Mouse (Mus musculus): ENCODE measurements at regions not wholly inside any gene's neighbourhood (a gene's known extent, or its start where the extent isn't known, plus 50 kb on each side); places are given as distances from the start of the nearest gene placed in this dataset.

GRCm38 (mm10) chr6:135433753-135434152 lies 71.4 kb downstream of the Emp1 start:
- H3K4me1 ChIP-seq (ENCODE audit: control insufficient read depth, insufficient read depth, low read length) = no peaks in the 10 kb centered on the region
- H3K27ac ChIP-seq (ENCODE audit: low read depth, low read length) = no peak overlapping the region
- WGBS = 88% methylated on average over 7 of the region's 7 CpGs
- no peak for ATAC-seq (ENCODE audit: insufficient read depth, low FRiP score, low TSS enrichment)
- H3K9ac ChIP-seq (ENCODE audit: low read length) = no peak overlapping the region
- no peak overlapping the region for H3K4me3 ChIP-seq (ENCODE audit: low read depth, low read length)
- no peaks in the 10 kb centered on the region for H3K27me3 ChIP-seq (ENCODE audit: control insufficient read depth, insufficient read depth, low read length)
- DNase-seq (ENCODE audit: low spot score) = no peak
- H3K36me3 ChIP-seq (ENCODE audit: control insufficient read depth, insufficient read depth, low read length) = no peaks in the 10 kb centered on the region
- no peak overlapping the region for H3K4me2 ChIP-seq (ENCODE audit: low read depth)
- no peaks in the 10 kb centered on the region for H3K9me3 ChIP-seq (ENCODE audit: control insufficient read depth, low read length)

GRCm38 (mm10) chr6:135436315-135436714 lies 74.0 kb downstream of the Emp1 start:
- ATAC-seq (ENCODE audit: insufficient read depth, low FRiP score, low TSS enrichment) = no peak
- H3K9me3 ChIP-seq (ENCODE audit: control insufficient read depth, low read length) = no peaks in the 10 kb centered on the region
- DNase-seq (ENCODE audit: low spot score) = no peak
- 90% methylated on average over 4 of the region's 4 CpGs for WGBS
- no peak overlapping the region for H3K27ac ChIP-seq (ENCODE audit: low read depth, low read length)
- no peaks in the 10 kb centered on the region for H3K36me3 ChIP-seq (ENCODE audit: control insufficient read depth, insufficient read depth, low read length)
- no peak overlapping the region for H3K9ac ChIP-seq (ENCODE audit: low read length)
- H3K4me3 ChIP-seq (ENCODE audit: low read depth, low read length) = no peak overlapping the region
- no peaks in the 10 kb centered on the region for H3K27me3 ChIP-seq (ENCODE audit: control insufficient read depth, insufficient read depth, low read length)
- no peaks in the 10 kb centered on the region for H3K4me1 ChIP-seq (ENCODE audit: control insufficient read depth, insufficient read depth, low read length)
- no peak overlapping the region for H3K4me2 ChIP-seq (ENCODE audit: low read depth)

GRCm38 (mm10) chr6:135438271-135438670 lies 75.9 kb downstream of the Emp1 start:
- 96% methylated on average over 3 of the region's 3 CpGs for WGBS
- DNase-seq (ENCODE audit: low spot score) (no peak), ATAC-seq (ENCODE audit: insufficient read depth, low FRiP score, low TSS enrichment) (no peak)
- no peak overlapping the region for H3K9ac ChIP-seq (ENCODE audit: low read length)
- no peaks in the 10 kb centered on the region for H3K4me1 ChIP-seq (ENCODE audit: control insufficient read depth, insufficient read depth, low read length)
- no peak overlapping the region for H3K4me2 ChIP-seq (ENCODE audit: low read depth)
- H3K27ac ChIP-seq (ENCODE audit: low read depth, low read length) = no peak overlapping the region
- H3K27me3 ChIP-seq (ENCODE audit: control insufficient read depth, insufficient read depth, low read length) = no peaks in the 10 kb centered on the region
- H3K36me3 ChIP-seq (ENCODE audit: control insufficient read depth, insufficient read depth, low read length) = no peaks in the 10 kb centered on the region
- no peaks in the 10 kb centered on the region for H3K9me3 ChIP-seq (ENCODE audit: control insufficient read depth, low read length)
- H3K4me3 ChIP-seq (ENCODE audit: low read depth, low read length) = no peak overlapping the region

GRCm38 (mm10) chr6:135441126-135441871 lies 79.0 kb downstream of the Emp1 start:
- H3K9ac ChIP-seq (ENCODE audit: low read length) = no peak overlapping the region
- no peak for ATAC-seq (ENCODE audit: insufficient read depth, low FRiP score, low TSS enrichment)
- peaks cover 4% of the 10 kb centered on the region; the same call in 1 of the 2 replicates for H3K4me1 ChIP-seq (ENCODE audit: control insufficient read depth, insufficient read depth, low read length)
- WGBS = 59% methylated on average over 11 of the region's 11 CpGs
- no peaks in the 10 kb centered on the region for H3K27me3 ChIP-seq (ENCODE audit: control insufficient read depth, insufficient read depth, low read length)
- no peaks in the 10 kb centered on the region for H3K36me3 ChIP-seq (ENCODE audit: control insufficient read depth, insufficient read depth, low read length)
- DNase-seq (ENCODE audit: low spot score) = peak; percentile 21
- no peak overlapping the region for H3K27ac ChIP-seq (ENCODE audit: low read depth, low read length)
- no peak overlapping the region for H3K4me2 ChIP-seq (ENCODE audit: low read depth)
- H3K9me3 ChIP-seq (ENCODE audit: control insufficient read depth, low read length) = no peaks in the 10 kb centered on the region
- no peak overlapping the region for H3K4me3 ChIP-seq (ENCODE audit: low read depth, low read length)

- Histone ChIP-seq H3K4me3 (ENCODE audit: low read depth, low read length) (no peak overlapping the region), H3K9ac (ENCODE audit: low read length) (no peak overlapping the region; the same call in 1 of the 2 replicates), H3K4me1 (ENCODE audit: control insufficient read depth, insufficient read depth, low read length) (peaks cover 4% of the 10 kb centered on the region; the same call in 1 of the 2 replicates), H3K36me3 (ENCODE audit: control insufficient read depth, insufficient read depth, low read length) (no peaks in the 10 kb centered on the region), H3K27me3 (ENCODE audit: control insufficient read depth, insufficient read depth, low read length) (no peaks in the 10 kb centered on the region), H3K27ac (ENCODE audit: low read depth, low read length) (no peak overlapping the region), H3K9me3 (ENCODE audit: control insufficient read depth, low read length) (no peaks in the 10 kb centered on the region), H3K4me2 (ENCODE audit: low read depth) (peak overlapping the region; percentile 35)
- 5% methylated on average over 11 of the region's 11 CpGs for WGBS
- DNase-seq (ENCODE audit: low spot score) (peak; percentile 82), ATAC-seq (ENCODE audit: insufficient read depth, low FRiP score, low TSS enrichment) (peak; percentile 84)
Measured at GRCm38 (mm10) chr6:135444661-135445060, 82.3 kb downstream of the Emp1 start.

- H3K9ac ChIP-seq (ENCODE audit: low read length) = no peak overlapping the region; the same call in 1 of the 2 replicates
- H3K4me1 ChIP-seq (ENCODE audit: control insufficient read depth, insufficient read depth, low read length) = peaks cover 4% of the 10 kb centered on the region; the same call in 1 of the 2 replicates
- no peak overlapping the region for H3K27ac ChIP-seq (ENCODE audit: low read depth, low read length)
- no peaks in the 10 kb centered on the region for H3K27me3 ChIP-seq (ENCODE audit: control insufficient read depth, insufficient read depth, low read length)
- H3K4me2 ChIP-seq (ENCODE audit: low read depth) = peak overlapping the region; percentile 35
- 45% methylated on average over 8 of the region's 8 CpGs for WGBS
- H3K9me3 ChIP-seq (ENCODE audit: control insufficient read depth, low read length) = no peaks in the 10 kb centered on the region
- DNase-seq (ENCODE audit: low spot score) = peak; percentile 18
- no peak for ATAC-seq (ENCODE audit: insufficient read depth, low FRiP score, low TSS enrichment)
- H3K4me3 ChIP-seq (ENCODE audit: low read depth, low read length) = no peak overlapping the region
- no peaks in the 10 kb centered on the region for H3K36me3 ChIP-seq (ENCODE audit: control insufficient read depth, insufficient read depth, low read length)
Measured at GRCm38 (mm10) chr6:135445070-135445469, 82.7 kb downstream of the Emp1 start.

GRCm38 (mm10) chr6:135447801-135448200 lies 85.5 kb downstream of the Emp1 start:
- no peak for DNase-seq (ENCODE audit: low spot score)
- no peaks in the 10 kb centered on the region for H3K9me3 ChIP-seq (ENCODE audit: control insufficient read depth, low read length)
- 76% methylated on average over 2 of the region's 2 CpGs for WGBS
- ATAC-seq (ENCODE audit: insufficient read depth, low FRiP score, low TSS enrichment) = no peak
- no peaks in the 10 kb centered on the region for H3K27me3 ChIP-seq (ENCODE audit: control insufficient read depth, insufficient read depth, low read length)
- no peak overlapping the region for H3K4me2 ChIP-seq (ENCODE audit: low read depth)
- H3K9ac ChIP-seq (ENCODE audit: low read length) = no peak overlapping the region
- no peak overlapping the region for H3K4me3 ChIP-seq (ENCODE audit: low read depth, low read length)
- H3K36me3 ChIP-seq (ENCODE audit: control insufficient read depth, insufficient read depth, low read length) = no peaks in the 10 kb centered on the region
- H3K27ac ChIP-seq (ENCODE audit: low read depth, low read length) = no peak overlapping the region
- H3K4me1 ChIP-seq (ENCODE audit: control insufficient read depth, insufficient read depth, low read length) = peaks cover 4% of the 10 kb centered on the region; the same call in 1 of the 2 replicates

GRCm38 (mm10) chr6:135449228-135449627 lies 86.9 kb downstream of the Emp1 start:
- no peak overlapping the region for H3K4me2 ChIP-seq (ENCODE audit: low read depth)
- H3K27ac ChIP-seq (ENCODE audit: low read depth, low read length) = no peak overlapping the region
- H3K4me3 ChIP-seq (ENCODE audit: low read depth, low read length) = no peak overlapping the region
- H3K27me3 ChIP-seq (ENCODE audit: control insufficient read depth, insufficient read depth, low read length) = no peaks in the 10 kb centered on the region
- H3K9me3 ChIP-seq (ENCODE audit: control insufficient read depth, low read length) = no peaks in the 10 kb centered on the region
- no peak for ATAC-seq (ENCODE audit: insufficient read depth, low FRiP score, low TSS enrichment)
- H3K9ac ChIP-seq (ENCODE audit: low read length) = no peak overlapping the region
- no peaks in the 10 kb centered on the region for H3K36me3 ChIP-seq (ENCODE audit: control insufficient read depth, insufficient read depth, low read length)
- DNase-seq (ENCODE audit: low spot score) = no peak
- peaks cover 4% of the 10 kb centered on the region; the same call in 1 of the 2 replicates for H3K4me1 ChIP-seq (ENCODE audit: control insufficient read depth, insufficient read depth, low read length)
- 86% methylated on average over 5 of the region's 5 CpGs for WGBS

GRCm38 (mm10) chr6:135450573-135450972 lies 88.2 kb downstream of the Emp1 start:
- H3K4me1 ChIP-seq (ENCODE audit: control insufficient read depth, insufficient read depth, low read length) = no peaks in the 10 kb centered on the region
- H3K27me3 ChIP-seq (ENCODE audit: control insufficient read depth, insufficient read depth, low read length) = no peaks in the 10 kb centered on the region
- H3K4me3 ChIP-seq (ENCODE audit: low read depth, low read length) = no peak overlapping the region
- WGBS = 86% methylated on average over 7 of the region's 7 CpGs
- ATAC-seq (ENCODE audit: insufficient read depth, low FRiP score, low TSS enrichment) = no peak
- no peaks in the 10 kb centered on the region for H3K36me3 ChIP-seq (ENCODE audit: control insufficient read depth, insufficient read depth, low read length)
- H3K4me2 ChIP-seq (ENCODE audit: low read depth) = no peak overlapping the region
- H3K9me3 ChIP-seq (ENCODE audit: control insufficient read depth, low read length) = no peaks in the 10 kb centered on the region
- no peak for DNase-seq (ENCODE audit: low spot score)
- H3K9ac ChIP-seq (ENCODE audit: low read length) = no peak overlapping the region
- no peak overlapping the region for H3K27ac ChIP-seq (ENCODE audit: low read depth, low read length)
